Mouse (Mus musculus): ENCODE data around the gene Ralgds. TPM values are rescaled to one million over a fixed set of nuclear protein-coding genes. Genes with fewer than 3 reads are reported as not detected.

Ralgds gene
- total and polyA plus RNA-seq, 2 experiments from 2014 or later, result 76.8 to 266 TPM

DNA sequence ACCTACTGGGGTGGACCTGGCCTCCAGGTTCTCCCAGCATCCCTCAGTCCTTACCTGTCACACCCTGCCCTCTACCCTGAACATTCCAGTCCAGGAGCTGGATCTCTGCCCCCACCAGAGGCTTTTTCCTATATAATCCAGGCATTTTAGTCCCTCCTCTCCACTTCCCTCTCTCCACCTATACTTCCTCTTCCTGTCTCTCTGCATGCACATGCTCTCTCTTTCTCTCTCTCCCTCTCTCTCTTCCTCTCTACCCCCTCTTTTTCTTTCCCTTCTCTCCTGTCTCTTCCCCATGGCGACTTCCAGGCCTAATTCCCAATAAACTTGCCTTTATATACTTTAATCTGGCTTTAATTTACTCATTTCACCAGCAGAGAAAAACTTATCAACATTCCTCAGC, 75.6 kb downstream of the Ralgds start:
- Histone ChIP-seq H3K4me2 (ENCODE audit: low read depth, low read length) (no peak overlapping the region), H3K36me3 (ENCODE audit: insufficient read depth, low read length) (no peaks in the 10 kb centered on the region), H3K9me3 (ENCODE audit: low read length) (no peaks in the 10 kb centered on the region), H3K9ac (replicated peaks; ENCODE audit: low read length) (no peak overlapping the region), H3K4me3 (ENCODE audit: low read length) (no peak overlapping the region), H3K27ac (no peak overlapping the region), H3K4me1 (ENCODE audit: insufficient read depth, low read length) (no peaks in the 10 kb centered on the region), H3K27me3 (ENCODE audit: insufficient read depth, low read length) (no peaks in the 10 kb centered on the region)
- WGBS, result 40% methylated on average over 1 of the region's 1 CpGs
- ATAC-seq (no peak), DNase-seq (ENCODE audit: low spot score) (no peak)
- TF ChIP-seq CTCF (IDR thresholded peaks at IDR 0.05; ENCODE audit: low read depth), result no peak

DNA sequence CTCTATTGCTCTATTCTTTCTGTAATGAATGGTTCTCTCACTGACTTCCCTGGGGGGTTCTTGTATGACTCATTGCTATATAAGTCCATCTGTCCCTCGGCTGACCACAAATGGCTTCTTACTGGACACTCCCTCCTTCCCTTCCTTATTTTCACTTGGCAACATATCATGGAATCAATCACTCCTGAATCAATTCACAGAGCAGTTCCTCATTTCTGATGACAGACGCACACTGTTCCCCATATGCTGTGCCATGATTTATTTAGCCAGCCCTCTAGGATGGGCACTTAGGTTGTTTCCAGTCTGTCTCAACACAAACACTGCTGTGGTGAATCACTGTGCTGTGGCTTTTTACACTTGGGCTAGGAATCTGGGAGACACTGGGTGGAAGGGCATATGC, 78.6 kb downstream of the Ralgds start:
- no peak overlapping the region for H3K27ac ChIP-seq
- 65% methylated on average over 2 of the region's 2 CpGs for WGBS
- no peak overlapping the region for H3K4me2 ChIP-seq (ENCODE audit: low read depth, low read length)
- no peak overlapping the region for H3K9ac ChIP-seq (replicated peaks; ENCODE audit: low read length)
- TF ChIP-seq CTCF (IDR thresholded peaks at IDR 0.05; ENCODE audit: low read depth), result no peak
- no peak overlapping the region for H3K4me3 ChIP-seq (ENCODE audit: low read length)
- H3K36me3 ChIP-seq (ENCODE audit: insufficient read depth, low read length), result no peaks in the 10 kb centered on the region
- no peak for ATAC-seq
- no peak for DNase-seq (ENCODE audit: low spot score)
- H3K27me3 ChIP-seq (ENCODE audit: insufficient read depth, low read length), result no peaks in the 10 kb centered on the region
- H3K4me1 ChIP-seq (ENCODE audit: insufficient read depth, low read length), result no peaks in the 10 kb centered on the region
- no peaks in the 10 kb centered on the region for H3K9me3 ChIP-seq (ENCODE audit: low read length)

DNA sequence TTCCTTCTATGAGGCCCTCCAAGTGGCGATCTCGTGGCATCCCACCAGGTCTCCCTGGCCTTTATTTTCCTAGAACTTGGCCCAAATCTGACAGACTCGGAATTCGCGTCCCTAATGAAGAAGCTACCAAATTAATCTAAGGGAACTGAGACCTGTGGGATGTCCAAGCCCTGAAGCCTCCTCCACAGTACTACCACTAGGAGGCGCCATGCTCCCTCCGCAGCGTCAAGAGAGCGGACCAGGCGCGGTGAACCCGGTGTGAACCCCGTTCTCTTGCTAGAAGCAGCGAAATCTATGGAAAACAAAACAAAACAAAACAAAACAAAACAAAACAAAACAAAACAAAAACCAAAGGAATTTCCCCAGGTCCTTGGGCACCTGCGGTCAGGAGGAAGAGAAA, 79.9 kb downstream of the Ralgds start:
- H3K36me3 ChIP-seq (ENCODE audit: insufficient read depth, low read length), result no peaks in the 10 kb centered on the region
- no peaks in the 10 kb centered on the region for H3K27me3 ChIP-seq (ENCODE audit: insufficient read depth, low read length)
- 8% methylated on average over 15 of the region's 15 CpGs for WGBS
- no peaks in the 10 kb centered on the region for H3K4me1 ChIP-seq (ENCODE audit: insufficient read depth, low read length)
- peak; percentile 84 for TF ChIP-seq CTCF (IDR thresholded peaks at IDR 0.05; ENCODE audit: low read depth)
- no peak overlapping the region for H3K9ac ChIP-seq (replicated peaks; ENCODE audit: low read length)
- no peaks in the 10 kb centered on the region for H3K9me3 ChIP-seq (ENCODE audit: low read length)
- H3K4me2 ChIP-seq (ENCODE audit: low read depth, low read length), result no peak overlapping the region
- no peak overlapping the region for H3K4me3 ChIP-seq (ENCODE audit: low read length)
- no peak overlapping the region for H3K27ac ChIP-seq
- ATAC-seq, result no peak
- peak; percentile 70 for DNase-seq (ENCODE audit: low spot score)

DNA sequence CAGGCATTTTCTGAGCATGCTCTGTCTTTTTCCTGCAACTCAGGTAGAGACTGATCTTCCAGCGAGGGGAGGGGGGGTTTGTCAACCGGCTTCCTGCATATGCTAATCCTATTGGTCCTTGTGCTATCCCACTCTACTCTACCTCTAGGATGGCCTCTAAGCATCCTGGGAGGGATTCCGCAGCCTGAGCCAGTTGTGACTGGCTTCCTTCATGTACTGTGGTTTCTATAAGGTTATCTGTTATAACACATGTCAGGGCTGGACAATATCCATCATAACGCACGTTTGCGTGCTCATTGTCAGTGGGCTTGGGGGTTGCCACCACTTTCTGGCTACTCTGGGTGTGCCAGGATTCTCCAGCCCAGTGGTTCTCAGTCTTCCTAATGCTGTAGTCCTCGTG, 83.1 kb downstream of the Ralgds start:
- Histone ChIP-seq H3K27ac (no peak overlapping the region), H3K9me3 (ENCODE audit: low read length) (no peaks in the 10 kb centered on the region), H3K36me3 (ENCODE audit: insufficient read depth, low read length) (no peaks in the 10 kb centered on the region), H3K9ac (replicated peaks; ENCODE audit: low read length) (no peak overlapping the region), H3K4me3 (ENCODE audit: low read length) (no peak overlapping the region), H3K27me3 (ENCODE audit: insufficient read depth, low read length) (no peaks in the 10 kb centered on the region), H3K4me2 (ENCODE audit: low read depth, low read length) (no peak overlapping the region), H3K4me1 (ENCODE audit: insufficient read depth, low read length) (no peaks in the 10 kb centered on the region)
- no peak for TF ChIP-seq CTCF (IDR thresholded peaks at IDR 0.05; ENCODE audit: low read depth)
- DNase-seq (ENCODE audit: low spot score) (no peak), ATAC-seq (no peak)
- 80% methylated on average over 7 of the region's 7 CpGs for WGBS

DNA sequence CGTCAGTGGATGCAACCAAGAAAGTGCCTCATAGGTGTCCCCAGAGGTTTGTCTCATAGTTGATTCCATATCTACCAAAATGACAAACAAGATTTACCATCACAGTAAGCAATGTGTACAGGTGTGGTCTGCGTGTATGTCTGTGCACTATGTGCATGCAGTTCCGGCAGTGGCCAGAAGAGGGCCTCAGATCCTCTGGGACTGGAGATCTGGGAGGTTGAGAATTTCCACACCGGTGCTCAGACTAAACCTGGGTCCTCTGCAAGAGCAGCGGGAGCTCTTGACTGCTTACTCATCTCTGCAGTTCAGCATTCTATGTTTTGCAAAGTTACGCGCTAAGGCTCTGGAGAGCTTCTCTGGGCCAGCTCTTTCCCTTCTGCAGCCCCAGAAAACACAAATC, 84.1 kb downstream of the Ralgds start:
- Histone ChIP-seq H3K4me3 (ENCODE audit: low read length) (no peak overlapping the region), H3K4me2 (ENCODE audit: low read depth, low read length) (no peak overlapping the region), H3K36me3 (ENCODE audit: insufficient read depth, low read length) (no peaks in the 10 kb centered on the region), H3K9ac (replicated peaks; ENCODE audit: low read length) (no peak overlapping the region), H3K4me1 (ENCODE audit: insufficient read depth, low read length) (no peaks in the 10 kb centered on the region), H3K27ac (no peak overlapping the region), H3K9me3 (ENCODE audit: low read length) (no peaks in the 10 kb centered on the region), H3K27me3 (ENCODE audit: insufficient read depth, low read length) (no peaks in the 10 kb centered on the region)
- DNase-seq (ENCODE audit: low spot score) (no peak), ATAC-seq (no peak)
- TF ChIP-seq CTCF (IDR thresholded peaks at IDR 0.05; ENCODE audit: low read depth), result peak; percentile 49
- WGBS, result 91% methylated on average over 7 of the region's 7 CpGs

DNA sequence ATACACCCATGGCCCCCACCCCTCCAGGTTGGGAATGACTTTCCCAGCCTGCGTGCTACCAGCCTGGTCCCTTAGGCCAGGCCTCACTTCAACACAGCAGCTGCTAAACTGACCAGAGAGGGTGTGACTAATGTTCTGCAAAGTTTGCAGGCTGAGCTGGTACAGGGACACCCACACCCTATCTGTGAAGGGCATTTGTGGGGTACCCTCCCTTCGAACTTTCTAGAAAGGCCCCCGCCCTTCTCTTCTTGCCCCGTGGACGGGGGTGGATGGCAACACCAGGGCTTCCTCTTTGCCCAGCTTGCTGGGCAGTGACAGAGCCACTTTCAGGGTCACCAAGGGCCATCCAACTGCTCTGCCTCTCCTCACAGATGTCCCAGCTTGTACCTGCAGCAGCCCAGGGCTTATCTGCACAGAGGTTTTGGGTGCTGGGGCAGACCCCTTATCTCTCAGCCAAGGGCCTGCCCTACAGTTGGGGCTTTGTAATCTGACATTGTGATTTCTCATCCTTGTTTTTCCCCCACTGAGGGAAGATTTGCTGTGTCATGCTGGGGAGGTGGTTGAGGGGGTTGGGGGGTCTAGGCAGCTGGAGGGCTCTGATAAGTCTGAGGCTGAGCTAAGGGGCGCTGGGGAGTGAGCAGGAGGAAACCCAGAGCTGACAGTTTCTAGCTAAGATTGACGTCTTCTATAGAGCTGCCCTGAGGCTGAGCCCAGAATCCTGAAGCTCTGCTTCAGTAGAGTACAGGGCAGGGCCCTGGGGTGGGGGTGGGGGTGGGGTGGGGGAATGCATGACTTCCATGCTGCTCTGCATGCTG, 85.0 kb downstream of the Ralgds start:
- ATAC-seq (no peak), DNase-seq (ENCODE audit: low spot score) (no peak)
- no peak overlapping the region for H3K4me2 ChIP-seq (ENCODE audit: low read depth, low read length)
- no peaks in the 10 kb centered on the region for H3K4me1 ChIP-seq (ENCODE audit: insufficient read depth, low read length)
- no peaks in the 10 kb centered on the region for H3K9me3 ChIP-seq (ENCODE audit: low read length)
- H3K27me3 ChIP-seq (ENCODE audit: insufficient read depth, low read length), result no peaks in the 10 kb centered on the region
- H3K4me3 ChIP-seq (ENCODE audit: low read length), result no peak overlapping the region
- 82% methylated on average over 7 of the region's 7 CpGs for WGBS
- TF ChIP-seq CTCF (IDR thresholded peaks at IDR 0.05; ENCODE audit: low read depth), result no peak
- H3K27ac ChIP-seq, result no peak overlapping the region
- H3K9ac ChIP-seq (replicated peaks; ENCODE audit: low read length), result no peak overlapping the region
- H3K36me3 ChIP-seq (ENCODE audit: insufficient read depth, low read length), result no peaks in the 10 kb centered on the region

Data from hindbrain, postnatal 0 days (tissue).